Mouse (Mus musculus) gastrocnemius, postnatal 10 days (tissue): ENCODE results near the gene Golph3. TPM values are rescaled to one million over a fixed set of nuclear protein-coding genes. Genes with fewer than 3 reads are reported as not detected.
"Not testable (repeated sequence)": the region's sequence is repeated elsewhere in the genome, so short reads cannot be mapped to it uniquely, and the experiment has no call there.

Experiments
- DNase-seq: peaks from one replicate; pipeline ENCODE4 v3.0.0; 2021; ENCODE audit warnings: mixed read lengths
- total RNA-seq, 2 experiments: library from RNA; stranded (reverse); gene quantifications; 2 replicates each; pipeline ENCODE4 v1.2.3; 2021

Gene Golph3
- total RNA-seq, 2 experiments from 2014 or later, result 61.3 to 66.0 TPM

DNA sequence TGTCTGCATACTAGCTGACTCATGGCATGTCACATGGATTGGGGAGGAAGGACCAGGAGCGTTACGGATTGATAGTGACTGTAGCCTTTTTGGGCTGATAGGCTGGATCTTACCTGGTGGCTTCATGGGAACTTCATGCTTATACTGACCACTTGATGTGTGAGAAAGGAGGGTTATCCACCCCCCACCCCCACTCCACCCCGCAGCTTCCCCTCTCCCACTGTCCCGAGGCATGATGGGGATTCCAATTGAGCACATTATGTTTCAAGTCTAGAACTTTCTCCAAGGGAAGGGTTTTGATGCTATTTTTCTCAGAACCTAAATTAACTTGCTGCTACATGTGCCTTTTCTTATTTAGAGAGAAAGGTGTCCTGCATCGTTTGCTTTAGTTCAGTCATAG, 37.1 kb downstream of the Golph3 start:
- no peak for DNase-seq

DNA sequence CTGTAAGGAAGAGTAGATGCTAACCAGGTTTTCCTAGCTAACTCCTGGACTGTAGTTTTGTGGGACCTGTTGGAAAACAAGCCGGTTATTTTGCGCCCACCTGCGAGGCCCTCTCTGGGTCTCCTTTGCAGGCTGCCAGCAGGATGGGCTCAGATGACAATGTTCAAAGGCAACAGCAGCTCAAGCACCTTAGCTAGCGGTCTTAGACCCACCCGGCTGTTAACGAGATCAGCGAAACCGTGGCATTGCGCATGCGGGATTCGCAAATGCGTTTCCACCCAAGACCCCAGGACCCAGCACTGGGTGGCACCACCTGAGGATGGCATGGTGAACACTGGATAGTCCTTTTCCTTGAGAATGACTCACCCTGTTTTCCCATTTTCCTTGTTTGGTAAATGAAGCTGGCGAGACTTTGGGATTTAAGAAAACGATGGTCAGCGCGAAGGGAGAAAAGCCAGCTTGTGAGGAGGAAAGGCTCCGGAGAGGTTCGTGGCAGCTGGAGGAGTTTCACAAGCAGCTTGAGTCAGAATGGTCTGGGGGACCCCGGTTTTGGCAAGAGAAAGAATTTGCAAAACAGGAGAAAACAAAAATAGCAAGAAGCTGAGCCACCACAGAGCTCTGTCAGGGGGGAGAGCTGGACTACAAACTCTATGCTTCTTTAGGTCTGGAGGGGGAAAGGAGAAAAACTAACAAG, 39.4 kb downstream of the Golph3 start:
- no peak for DNase-seq

DNA sequence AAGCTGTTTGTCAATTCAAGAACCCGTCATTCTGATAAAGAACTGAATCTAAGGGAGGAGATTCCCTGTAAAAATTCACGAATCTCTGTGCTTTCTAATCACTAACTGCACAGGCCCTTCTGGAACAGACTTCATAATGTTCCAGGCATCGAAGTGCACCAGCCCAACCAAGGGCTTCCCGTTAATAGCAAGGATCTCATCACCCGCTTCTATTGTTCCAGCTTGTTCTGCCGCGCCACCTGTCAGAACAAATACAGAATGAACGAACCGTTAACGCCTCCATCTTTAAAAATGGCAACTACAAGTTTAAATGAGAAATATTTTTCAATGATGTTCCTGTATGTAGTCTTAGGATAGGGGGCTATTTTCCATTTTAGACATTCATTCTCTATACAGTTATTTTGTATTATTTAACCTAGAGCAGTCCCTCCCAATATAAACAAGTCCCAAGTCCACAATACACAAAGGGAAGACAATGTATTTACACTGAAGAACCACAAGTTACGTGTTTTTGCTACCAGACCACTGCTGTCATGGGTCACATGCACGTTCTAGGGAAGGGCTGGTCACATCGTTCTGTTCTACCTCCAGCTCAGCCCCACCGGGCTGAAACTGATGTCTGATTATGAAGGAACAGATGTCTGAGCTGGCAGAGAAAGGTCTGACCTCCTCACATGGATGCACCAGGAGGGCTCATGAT, 40.9 kb downstream of the Golph3 start:
- DNase-seq, result no peak

DNA sequence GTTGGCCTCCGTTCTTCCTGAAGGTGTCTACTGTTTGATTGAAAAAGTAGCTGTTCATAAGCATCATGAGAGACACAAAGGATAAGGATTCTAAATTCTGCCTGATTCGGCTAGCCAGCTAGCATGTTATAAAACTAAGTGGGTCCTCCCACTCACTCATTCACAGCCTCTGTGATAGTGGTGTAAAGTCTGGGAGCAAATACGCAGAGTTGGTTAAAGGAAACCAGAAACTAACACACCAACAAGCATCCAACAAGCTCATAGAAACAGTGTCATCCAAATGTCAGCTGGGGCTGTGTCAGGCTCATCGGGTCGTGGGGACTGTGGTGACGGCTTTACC, 41.4 kb downstream of the Golph3 start:
- DNase-seq, result no peak

DNA sequence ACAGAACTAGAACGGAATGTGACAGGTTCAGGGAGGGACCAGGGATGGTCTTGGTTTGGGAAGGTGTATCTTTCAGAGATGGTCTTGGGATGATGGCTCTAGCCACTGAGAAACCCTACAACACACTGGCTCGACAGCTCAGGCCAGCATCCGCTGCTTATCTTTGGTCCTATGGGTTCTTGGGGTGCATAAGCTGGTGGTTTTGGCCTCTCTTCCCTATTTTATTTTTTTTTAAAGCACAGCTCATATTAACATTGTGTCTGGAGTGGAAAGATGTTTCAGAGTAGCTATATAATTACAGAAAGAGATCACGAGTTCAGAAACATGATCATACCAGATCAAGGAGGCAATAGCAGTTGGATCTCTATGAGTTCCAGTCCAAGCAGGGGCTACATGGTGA, 42.8 kb downstream of the Golph3 start:
- DNase-seq, result no peak

DNA sequence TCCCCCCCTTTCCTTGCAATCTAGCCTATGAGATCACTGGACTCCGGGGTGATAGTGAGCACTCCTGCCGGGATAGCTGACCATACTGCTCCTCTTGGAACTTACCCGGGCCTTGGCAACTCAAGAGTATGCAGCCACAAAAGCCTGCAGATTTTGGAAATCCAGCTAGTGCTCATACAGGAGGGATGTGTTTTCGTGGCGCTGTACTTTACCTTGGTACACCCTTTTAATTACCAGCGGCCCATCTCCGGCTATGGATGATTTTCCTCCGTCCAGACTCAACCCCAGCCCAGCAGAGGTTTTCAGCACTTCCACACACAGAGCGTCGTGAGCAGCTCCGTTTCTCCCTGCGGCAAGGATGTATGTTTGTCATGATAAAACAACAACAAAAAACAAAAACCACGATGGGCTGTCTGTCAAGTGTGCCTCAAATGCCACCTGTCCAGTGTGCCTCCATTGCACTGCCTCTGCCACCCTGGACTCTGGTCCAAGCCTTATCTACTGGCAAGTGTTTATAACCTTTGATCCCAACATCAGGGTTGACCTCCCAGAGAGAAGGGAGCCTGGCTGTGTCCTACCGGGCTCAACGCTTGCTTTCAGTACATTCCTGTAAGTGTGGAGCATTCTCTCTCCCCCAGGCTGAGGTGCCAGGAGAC, 44.3 kb downstream of the Golph3 start:
- no peak for DNase-seq

DNA sequence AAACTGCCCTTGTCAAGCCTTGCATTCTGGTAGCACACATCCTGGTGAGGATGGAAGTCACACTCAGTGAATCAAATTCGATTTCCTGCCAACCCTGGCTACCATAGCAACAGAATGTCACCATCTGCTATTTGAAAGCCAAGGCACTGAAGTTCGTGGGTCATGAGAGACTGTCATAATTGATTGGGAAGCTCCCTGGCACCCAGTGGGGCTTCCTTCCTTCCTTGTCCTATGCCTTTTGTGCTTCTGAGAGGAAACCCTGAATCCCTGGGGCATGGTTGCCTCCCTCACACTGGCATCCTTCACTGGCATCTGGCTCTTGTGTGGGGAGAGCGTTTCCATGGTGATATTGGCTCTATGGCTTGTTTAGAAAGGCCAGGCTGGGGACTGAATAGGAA, 44.8 kb downstream of the Golph3 start:
- no peak for DNase-seq

DNA sequence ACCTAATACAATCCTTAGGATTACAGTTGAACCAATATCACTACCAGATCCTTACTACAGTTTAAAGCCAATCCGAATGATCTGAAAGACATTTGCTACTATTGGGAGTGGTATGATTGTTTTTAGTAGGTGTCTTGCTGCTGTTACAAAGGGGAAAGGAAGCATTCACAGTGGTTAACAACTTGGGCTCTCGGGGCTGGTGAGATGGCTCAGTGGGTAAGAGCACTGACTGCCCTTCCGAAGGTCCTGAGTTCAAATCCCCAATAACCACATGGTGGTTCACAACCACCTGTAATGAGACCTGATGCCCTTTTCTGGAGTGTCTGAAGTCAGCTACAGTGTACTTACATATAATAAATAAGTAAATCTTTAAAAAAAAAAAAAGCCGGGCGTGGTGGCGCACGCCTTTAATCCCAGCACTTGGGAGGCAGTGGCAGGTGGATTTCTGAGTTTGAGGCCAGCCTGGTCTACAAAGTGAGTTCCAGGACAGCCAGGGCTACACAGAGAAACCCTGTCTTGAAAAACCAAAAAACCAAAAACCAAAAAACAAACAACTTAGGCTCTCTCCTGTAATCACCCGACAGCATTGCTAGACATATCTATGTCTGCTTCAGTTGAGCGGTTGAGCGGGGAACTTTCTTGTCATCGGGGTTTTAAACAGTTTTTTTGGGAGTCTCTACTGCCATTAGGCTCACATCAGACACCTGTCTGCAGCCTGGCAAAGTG, 45.5 kb downstream of the Golph3 start:
- not testable (repeated sequence) for DNase-seq

DNA sequence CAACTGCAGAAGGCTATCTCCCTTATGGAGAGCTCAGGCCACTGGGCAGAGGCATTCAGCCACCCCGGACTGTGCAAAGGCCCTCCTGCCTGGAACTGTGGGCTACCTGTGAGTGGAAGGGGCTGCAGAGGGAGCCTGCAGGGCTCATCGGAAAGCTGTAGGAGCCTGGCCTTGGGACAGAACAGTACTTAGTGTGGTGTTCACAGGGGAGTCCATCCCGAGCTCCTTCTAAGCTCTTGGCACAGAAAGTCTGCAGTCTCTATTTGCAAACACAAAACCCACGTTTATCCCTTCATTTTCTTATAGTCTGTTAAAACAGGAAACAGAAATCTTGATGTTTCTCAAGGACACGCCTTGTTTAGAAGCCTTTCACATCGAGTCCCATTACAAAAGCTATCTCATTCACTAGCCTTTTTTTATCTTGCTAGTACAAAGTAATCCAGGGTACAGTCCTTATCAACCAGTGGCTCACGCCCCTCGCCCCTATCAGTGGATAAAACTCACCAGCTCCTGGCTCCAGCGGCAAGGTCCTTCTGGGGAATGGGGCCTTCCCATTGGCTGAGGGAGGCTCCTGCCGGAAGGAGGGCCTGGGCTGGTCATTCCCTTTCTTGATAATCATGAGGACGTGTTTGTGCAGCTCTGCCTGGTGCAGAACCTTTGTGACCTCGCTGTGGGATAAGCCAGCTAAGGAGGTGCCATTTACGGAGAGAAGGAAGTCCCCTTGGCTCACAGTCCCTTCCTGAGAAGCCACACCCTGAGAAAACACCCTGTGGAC, 46.2 kb downstream of the Golph3 start:
- DNase-seq, result no peak

DNA sequence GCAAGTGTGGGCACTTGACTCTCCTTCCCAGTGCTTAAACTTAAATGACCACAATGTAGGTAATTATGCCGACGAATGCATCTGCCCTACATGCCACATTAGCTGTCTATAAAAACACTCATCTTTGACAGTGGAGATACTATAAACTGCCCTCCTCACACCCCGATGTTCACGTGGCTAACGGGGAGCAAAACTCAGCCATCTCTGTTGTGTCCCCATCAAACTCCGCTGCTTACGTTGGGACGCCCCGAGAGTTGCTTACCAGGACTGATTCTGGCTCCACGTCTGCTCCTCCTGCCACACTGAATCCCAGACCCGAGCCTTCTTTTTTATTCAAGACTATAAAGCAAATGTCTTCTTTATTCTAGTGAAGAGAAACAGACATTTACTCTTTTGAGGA, 47.1 kb downstream of the Golph3 start:
- DNase-seq, result no peak

DNA sequence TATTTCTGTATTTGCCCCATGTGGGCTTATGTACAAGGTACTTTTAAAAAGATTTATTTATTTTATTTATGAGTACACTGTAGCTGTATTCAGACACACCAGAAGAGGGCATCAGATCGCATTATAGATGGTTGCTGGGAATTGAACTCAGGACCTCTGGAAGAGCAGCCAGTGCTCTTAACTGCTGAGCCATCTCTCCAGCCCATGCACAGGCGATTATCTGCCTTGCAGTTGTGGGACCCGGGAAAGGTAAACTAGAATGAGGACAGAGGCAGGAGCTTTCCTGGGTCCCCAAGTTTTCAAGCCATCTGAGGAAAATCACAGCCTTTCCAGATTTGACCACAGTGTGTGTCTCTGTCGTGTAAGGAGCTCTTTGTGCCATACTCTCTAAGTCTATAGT, 47.6 kb downstream of the Golph3 start:
- DNase-seq, result no peak

DNA sequence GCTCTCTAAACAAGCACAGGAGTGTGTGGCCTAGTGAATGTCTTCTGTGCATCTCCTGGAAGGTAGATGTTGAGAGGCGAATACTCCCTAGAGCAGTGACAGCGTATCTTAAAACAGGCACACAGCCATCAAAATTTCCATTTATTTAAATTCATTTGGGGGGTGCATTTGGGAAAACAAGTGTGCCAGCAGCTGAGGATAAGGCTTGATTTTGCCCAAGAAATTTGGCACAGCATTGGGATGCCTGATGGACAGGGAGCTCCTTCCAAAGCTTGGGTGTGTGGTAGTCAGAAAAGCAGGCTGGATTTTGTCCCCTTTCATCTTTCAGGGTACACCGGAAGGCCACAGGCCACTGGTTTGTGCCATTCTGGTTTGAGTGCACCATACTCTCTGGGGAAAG, 48.8 kb downstream of the Golph3 start:
- no peak for DNase-seq

DNA sequence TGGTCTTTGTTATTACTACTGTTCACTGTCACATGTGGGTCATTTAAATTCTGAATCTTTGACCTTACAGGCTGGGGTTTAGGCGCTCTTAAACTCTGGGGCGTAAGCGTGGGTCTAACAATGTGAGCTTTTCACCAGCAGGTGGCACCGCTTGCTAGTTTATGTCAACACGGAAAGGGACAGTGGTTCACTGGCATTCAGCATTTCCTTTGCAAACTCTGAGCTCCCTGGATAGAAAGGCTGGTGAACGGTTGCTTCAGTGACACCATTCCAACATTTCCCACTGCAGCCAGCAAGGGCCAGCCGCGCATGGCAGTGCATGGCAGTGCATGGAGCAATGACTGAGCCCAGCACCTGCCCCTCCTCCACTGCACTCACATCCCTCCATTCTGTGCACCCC, 49.9 kb downstream of the Golph3 start:
- DNase-seq, result peak; percentile 71

DNA sequence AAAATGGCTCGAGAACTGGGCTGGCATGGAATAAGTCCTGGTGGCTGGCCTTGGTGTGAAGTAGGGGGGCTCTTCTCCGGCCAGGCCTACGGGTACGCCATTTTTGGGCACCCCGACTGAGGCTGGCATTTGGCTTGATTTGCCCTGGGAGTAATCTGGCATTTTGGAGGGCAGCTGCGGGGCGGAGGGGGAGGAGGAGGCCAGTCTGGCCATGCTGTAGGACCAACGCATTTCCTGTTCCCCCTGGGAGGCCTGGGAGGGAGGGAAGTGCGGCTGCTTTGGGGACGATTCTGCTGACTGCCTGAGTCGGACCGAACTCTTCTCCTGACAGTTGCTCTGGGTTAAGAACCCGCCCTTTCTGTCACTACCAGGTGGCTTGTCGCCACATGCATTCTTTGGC, 52.2 kb downstream of the Golph3 start:
- DNase-seq, result no peak

DNA sequence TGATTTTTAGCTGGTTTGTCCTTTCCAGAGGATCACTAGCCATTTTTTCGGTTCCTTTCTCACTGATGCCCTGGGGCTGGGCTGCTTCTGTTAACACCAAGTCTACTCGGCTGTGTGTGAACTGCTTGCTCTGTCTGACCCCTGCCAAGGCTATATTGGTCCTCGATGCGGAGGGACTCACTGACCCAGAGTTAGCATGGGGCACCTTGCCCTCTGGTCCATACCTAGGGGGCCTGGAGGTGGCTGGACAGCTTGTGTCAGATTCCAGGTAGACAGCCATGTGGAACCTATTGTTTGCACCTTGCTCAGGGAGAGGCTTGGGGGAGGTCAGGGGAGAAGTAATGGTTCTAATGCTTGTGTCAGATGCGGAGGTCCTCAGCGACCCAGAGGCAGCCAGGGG, 52.7 kb downstream of the Golph3 start:
- no peak for DNase-seq

DNA sequence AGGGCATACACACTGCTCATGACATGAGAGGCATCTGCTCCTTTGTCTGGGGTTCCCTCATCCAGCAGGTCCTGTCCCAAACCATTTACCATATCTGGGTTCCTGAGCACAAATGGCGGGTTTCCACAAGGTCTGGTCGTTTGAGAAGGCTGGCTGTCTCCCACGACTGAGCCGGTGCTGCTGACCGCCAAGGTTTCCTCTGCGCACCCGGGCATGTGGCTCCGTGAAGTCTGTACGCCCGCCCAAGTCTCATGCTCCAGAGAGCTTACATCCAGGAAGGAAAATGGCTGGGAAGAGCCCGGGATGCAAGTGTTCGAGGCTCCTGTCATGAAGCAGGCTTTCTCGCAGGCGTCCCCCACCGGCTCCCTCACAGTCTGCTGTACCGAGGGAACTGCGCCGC, 53.7 kb downstream of the Golph3 start:
- DNase-seq, result no peak

DNA sequence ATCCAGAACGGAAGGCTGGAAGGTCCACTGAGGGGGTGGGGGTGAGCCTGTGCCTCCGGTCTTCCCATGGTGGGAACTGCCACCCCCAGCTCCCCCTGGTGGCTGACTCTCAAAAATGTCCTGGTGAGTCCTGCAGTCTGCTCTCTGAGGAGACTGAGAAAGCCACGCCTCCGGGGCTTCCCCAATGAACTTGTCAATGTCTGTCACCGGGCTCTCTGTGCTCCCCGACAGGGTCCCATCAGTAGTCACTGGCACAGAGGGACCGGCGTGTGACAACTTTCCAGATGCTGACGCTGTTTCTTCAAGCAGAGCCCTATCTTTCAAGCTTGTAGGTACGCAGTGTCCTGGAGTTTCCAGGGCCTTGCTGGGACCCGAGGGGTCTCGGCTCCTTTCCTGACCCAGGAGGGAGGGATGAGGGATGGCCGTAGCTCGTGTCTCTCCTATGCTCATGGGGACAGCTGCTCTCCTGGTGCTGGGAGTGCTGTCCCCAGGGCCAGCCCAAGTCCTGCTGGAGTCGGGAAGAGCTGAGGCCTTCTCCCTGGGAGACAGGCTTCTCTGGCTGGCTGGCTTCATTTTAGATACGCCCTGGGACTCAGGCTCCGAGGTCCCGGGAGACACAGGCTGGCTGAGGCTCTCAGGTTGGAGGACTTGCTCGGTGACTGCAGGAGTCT, 54.5 kb downstream of the Golph3 start:
- peak; percentile 86 for DNase-seq

DNA sequence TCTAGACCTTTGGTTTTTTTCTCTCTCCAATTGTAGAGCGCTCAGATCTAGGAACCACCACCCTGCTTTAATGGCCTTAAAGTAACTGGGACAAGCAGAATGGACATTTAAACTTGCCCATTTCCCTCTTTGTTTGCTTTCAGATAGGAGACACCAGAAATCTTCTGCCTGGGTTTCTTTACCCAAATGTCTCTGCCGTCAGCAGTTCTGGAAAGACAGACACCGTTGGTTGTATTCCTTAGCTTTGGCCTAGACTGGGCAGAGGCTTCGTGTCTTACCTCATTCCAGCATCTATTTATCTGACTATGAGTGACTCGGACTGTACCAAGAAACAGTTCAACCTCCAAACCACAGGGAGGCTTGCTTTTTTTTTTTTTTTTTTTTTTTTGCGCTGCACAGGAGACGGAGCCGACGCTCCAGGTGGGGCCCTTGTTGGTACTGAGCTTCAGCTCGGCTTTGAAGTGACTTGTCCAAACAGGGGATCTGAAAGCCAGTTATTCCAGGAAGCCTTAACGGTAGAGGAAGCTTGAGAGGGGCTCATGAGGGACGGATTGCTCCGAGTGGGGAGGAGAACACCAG, 55.3 kb downstream of the Golph3 start:
- no peak for DNase-seq

DNA sequence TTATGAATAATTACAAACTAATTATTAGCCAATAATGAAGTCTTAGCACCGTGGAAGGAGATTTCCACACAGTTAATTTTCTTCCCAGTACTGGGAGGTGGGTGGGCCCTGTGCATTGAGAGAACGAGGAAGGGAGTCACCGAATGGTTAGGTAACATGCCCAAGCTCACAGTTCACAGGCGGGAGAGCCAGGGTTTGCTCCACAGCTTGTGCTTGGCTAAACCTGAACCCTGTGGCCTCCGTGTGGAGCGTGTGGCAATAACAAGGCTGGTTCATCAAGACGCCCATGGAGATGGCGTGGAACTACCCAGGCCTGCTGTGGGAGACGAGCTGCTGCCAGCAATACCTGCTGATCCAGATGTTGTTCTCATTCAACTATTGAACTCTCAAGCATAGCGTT, 56.5 kb downstream of the Golph3 start:
- DNase-seq, result no peak

DNA sequence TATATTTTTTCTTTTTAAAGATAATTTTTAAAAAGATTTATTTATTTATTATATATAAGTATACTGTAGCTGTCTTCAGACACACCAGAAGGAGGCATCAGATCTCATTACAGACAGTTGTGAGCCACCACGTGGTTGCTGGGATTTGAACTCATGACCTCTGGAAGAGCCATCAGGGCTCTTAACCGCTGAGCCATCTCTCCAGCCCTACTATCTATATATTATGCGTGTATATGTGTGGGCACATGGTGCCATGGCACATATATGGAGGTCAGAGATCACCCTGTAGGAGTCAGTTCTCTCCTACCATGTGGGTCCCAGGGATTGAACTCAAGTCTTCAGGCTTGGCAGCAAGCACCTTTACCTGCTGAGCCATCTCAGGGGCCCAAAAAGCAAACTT, 58.8 kb downstream of the Golph3 start:
- no peak for DNase-seq

DNA sequence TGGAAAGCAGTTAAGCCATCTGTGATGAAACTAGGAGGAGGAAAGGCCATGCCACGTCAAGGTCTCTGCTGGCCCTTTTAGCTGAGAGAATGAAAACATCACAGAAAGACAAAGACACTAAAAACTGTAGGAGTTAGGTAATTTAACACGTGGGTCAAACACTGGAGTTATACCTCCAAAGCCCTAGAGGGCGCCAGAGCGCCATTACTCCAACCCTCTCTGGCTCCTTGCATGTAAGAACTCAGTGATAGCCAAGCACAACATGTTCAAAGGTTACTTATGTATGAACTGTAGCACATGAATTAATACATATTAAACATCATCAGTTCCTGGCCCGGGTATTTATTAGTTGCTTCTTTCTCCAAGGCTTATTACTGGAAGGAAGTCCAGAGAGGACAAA, 59.3 kb downstream of the Golph3 start:
- peak; percentile 53 for DNase-seq
